Mouse (Mus musculus) layer of hippocampus, adult 11-12 months (tissue): ENCODE data around the gene Ghdc.
"Not testable (repeated sequence)": the region's sequence is repeated elsewhere in the genome, so short reads cannot be mapped to it uniquely, and the experiment has no call there.

Experiments used
- DNase-seq: peaks from one replicate; pipeline ENCODE4 v3.0.0; 2022; ENCODE audit warnings: low spot score

The Ghdc gene

GRCm38 (mm10) chr11:100770646-100771408, at the start of gene Ghdc:
Gene Ghdc (minus strand): TSS chr11:100770957.
- DNase-seq, result peak; percentile 77

DNA sequence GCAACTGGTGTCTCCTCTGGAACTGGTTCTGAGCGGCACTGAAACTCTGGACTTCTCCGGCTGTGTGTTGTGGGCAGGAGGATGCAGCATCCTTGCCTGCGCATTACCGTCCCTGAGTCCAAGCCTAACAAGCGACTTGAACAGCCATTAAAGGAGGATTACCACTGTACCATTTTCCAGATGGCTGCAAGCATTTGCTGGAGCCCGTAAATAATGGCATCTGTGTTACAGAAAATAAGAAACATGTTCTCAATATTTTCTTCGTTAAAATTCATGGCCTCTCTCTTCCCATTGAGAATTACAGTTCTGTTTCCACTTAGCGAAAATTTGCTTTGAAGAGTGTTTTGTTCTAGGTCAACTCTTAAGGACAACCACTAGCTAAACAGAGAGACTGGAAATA, 49.3 kb upstream of the Ghdc start:
- no peak for DNase-seq

- DNase-seq, result no peak
Measured at GRCm38 (mm10) chr11:100819626-100820025, 48.9 kb upstream of the Ghdc start.

- DNase-seq, result no peak
Measured at GRCm38 (mm10) chr11:100819048-100819447, 48.3 kb upstream of the Ghdc start.

DNA sequence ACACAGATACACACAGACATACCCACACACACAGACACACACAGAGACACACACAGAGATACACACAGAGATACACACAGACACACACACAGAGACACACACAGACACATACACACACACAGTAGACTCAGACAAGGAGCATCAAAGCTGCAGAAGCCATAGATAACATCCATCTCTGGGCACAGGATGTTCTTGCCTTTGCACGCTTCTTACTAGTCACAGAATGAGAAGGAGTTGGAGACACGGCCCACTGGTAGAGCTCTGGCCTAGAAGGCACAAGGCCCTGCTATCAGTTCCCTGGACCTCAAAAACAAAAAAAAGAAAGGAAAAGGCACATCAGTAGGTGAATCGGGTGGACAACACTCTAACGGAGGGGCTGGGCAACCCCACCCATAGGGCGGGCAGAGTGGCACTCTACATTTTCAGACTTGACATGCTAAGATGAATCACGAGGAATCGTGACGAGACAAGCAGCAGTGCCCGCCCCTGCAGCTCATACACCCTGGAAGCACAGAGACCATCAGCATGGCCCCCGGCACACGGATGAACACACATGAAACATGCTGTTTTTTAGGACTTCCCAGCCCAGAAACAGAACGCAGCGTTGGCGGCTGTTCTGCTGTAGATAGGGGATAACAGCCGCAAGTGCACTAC, 47.7 kb upstream of the Ghdc start:
- DNase-seq, result no peak

DNA sequence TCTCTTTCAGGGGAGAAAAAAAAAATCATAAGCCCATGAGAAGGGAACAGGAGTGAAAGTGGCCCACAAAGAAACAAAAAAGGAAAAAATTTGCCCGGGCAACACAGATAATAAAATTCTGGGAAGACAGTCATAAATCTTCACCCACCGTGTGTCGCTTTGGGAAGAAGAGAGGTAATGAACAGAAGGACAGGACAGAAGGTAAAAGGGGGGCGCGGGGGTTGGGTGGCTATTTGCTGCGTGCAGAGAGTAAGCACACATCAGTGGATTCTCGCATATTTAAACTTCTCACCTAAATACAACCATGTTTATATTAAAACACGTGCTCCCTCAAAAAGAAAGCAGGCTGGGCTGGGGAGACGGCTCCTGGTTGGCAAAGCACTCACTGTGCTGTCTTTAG, 46.6 kb upstream of the Ghdc start:
- no peak for DNase-seq

DNA sequence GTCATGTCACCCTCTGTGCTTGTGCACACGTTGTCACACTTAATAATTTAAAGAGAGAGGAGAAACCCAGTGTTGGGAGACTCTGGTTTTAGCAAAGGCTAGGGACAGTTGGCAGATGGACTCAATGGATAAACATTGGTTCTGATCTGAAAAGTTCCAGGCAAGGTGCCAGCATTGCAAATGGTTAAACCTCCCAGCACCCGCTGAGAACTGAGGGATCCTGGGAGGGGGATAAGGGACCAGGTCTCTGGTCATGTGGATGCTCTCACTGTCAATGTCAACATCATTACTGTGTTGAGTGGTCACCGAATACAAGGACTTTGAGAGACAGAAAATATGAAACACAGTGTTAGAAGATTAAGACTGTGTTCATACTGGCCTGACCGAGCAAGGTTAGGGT, 46.0 kb upstream of the Ghdc start:
- DNase-seq, result no peak

GRCm38 (mm10) chr11:100816342-100816741, 45.6 kb upstream of the Ghdc start:
- no peak for DNase-seq

GRCm38 (mm10) chr11:100814498-100814897, 43.7 kb upstream of the Ghdc start:
- no peak for DNase-seq

GRCm38 (mm10) chr11:100811132-100811531, 40.4 kb upstream of the Ghdc start:
- no peak for DNase-seq

DNA sequence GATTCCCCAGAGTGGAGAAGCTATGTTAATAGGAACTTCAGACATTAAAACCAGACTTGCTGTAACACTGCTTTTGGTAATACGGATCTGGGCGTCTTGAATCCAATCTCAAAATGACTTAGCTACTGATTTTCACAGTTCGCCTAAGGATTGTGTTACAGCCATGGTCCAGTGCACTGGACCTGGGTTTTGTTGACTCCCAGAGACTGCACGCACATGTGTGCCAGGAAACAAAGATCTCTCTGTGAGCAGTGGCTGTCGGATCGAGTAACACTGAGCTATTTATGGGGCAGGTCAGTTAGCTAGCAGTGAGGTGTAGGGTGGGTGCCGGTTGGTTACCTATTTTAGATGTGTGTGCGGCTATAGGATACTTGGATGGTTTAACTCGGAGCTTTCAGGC, 39.8 kb upstream of the Ghdc start:
- DNase-seq, result no peak

DNA sequence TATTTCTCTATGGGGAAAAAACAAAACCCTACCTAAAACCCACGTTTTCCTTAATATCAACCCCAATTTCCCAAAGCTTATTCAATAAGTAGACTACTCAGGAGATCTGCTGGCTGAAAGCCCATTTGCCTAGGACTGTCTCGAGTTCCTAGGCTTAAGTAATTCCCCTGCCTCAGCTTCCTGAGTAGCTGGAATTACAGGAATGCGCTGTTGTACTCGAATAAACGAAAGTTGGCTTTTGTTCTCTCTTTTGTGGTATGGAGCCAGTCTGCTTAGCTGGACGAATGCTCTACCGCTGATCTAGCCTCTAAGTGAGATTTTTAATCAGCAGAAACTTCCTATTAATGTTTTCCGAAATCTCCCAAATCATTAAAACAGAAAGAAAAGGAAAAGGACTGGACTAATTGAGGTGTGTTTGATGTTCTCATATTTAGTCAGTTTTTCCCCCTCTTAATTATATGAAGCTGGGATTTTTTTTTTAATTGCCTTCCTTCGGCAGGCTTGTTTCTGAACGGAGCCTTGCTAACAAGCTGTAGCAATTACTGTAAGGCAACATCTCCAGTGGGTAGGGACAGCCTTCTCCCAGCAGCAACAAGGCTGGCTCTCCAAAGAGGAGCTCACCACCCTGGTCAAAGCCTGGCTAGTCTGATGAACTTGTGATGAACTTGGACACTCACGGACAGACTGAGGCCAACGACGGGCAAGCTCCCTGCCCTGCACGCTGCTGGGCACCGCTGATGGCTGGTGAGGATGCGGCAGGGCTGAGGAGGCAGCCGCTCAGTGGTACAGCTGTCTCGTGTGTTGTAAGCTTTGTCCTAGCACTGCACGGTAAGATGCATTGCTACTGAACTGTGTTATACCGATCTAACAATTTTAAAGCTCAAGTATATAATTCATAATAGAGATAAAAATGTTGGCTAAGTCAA, 35.9 kb upstream of the Ghdc start:
- no peak for DNase-seq

- DNase-seq, result no peak
Measured at GRCm38 (mm10) chr11:100805535-100805934, 34.8 kb upstream of the Ghdc start.

DNA sequence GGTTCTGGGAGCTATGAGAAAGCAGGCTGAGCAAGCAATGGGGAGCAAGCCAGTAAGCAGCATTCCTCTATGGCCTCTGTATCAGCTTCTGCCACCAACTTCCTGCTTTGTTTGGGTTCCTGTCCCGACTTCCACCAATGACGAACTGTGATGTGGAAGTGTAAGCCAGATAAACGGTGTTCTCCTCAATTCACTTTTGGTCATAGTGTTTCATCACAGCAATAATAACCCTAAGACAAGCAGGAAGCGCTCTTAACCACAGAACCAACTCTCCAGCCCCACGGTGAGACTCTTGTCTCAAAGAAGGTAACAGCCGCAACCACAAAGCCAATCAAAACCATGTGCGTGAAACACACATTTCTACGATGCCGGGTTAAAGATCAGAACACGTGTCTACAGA, 33.7 kb upstream of the Ghdc start:
- no peak for DNase-seq

- no peak for DNase-seq
Measured at GRCm38 (mm10) chr11:100799426-100799825, 28.7 kb upstream of the Ghdc start.

DNA sequence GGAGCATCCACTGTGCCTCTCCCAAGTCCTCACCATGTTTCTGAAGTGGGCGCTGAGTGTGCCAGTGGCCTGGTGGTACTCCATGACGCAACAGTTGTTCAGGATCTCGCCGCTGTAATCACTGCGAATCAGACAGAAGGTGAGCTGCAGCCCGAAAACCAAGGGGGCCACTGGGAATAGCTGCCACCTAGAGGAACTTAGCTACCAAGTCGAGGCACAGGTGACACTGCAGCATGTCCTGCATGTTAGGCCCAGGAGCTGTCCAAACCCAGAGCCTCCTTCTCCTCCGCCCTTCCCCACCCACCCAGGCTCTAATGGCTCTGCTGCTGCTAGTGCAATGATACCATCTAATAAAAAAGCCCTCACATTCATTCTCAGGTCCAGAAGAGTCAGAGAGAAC, 25.8 kb upstream of the Ghdc start:
- no peak for DNase-seq

DNA sequence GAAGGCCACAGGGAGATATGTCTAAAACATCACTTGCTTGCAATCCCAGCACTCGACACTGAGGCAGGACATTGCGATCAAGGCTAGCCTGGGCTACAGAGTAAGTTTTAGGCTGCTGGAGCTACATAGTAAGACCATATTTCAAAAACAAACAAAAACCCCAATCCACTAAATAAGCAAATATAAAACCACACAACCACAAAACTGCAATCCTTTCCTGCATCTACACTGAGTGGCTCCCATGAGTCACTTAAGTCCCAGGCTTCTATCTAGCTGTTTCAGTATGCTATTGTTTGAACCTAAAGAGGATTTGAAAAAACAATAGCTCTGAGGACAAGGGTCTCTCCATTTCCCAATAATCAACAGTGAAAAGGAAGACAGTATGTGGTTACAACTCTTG, 24.6 kb upstream of the Ghdc start:
- DNase-seq, result no peak

DNA sequence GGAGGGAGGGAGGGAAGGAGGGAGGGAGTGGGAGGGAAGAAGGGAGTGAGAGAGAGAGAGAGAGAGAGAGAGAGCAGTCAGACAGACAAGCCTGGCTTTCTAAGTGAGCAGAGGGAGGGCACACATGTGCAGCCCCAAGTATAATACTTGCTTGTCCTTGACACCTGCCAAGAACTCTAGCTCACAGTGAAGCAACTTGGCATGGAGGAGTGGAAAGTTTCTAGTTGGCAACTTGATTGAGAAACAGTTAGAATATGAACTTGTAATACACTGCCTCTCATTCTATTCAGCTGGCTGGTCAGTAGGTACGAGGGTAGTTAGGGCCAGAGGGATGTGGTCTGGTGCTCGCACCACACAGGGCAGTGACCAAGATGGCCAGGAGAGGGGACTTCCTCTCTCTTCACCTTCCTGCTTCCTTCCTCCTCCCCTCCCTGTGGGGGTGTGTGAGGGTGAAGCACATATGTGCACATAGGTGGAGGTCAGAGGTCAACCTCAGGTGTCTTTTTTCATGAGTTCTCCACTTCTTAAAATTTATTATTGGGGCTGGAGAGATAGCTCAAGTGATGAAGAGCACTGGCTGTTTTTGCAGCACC, 20.8 kb upstream of the Ghdc start:
- DNase-seq, result no peak

DNA sequence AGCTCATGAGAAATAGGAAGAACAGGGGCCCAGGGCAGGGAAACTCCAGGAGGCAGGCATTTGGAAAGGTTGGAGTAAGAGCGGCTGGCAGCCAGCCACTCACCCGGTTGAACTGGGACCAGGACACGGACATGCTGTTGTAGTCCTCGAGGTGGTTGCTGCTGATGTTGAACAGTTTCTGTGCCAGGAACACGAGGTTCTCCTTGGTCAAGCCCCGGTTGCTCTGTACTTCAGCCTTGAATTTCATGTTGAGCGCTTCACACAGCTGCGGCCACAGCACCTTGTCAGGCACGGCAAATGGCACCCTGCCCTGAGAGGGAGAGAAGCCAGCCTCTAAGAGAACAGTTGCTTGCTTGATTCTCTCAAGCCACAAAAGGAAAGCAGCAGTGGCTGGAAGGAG, 19.9 kb upstream of the Ghdc start:
- DNase-seq, result not testable (repeated sequence)

GRCm38 (mm10) chr11:100789702-100790101, 18.9 kb upstream of the Ghdc start:
- DNase-seq, result no peak

DNA sequence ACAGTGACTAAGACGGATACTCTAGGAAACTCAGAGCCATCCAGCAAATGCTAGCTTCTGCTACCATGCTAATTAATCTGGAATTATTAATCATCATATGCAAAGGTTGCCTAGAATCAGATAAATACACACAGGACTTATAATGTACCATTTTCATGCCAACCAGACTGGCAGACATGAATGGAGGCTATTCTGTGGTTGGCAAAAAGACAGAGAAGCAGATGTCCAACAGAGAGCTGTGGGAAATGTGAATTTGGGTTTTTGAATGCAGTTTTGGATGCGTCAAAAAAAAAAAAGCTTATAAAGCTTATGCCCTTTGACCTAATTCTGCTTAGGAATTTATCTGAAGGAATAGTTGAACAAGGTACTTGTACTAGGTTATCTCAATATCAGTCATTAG, 15.0 kb upstream of the Ghdc start:
- DNase-seq, result no peak

DNA sequence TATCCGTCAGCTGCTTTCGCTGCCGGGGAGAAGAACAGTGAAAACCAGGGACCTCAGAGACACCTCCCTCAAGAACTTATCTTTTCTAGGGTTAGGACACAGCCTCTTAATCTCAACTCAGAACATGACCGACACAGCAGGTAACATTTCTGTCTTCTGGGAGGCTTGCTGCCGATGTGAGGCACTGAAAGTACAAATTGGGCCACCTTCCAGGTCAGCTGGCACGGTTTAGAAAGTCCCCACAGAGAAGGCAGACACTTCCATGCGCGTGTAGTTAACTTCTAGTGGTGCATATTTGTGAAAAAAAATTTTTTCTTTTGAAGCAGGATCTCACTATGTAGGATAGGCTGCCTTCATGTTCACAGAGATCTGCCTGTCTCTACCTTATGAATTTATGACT, 13.5 kb upstream of the Ghdc start:
- no peak for DNase-seq
